Comparison of ENCODE assay signal across 8 mouse cellular contexts in genomic region chr5:142628726-142629662, GRCm38 (mm10). TPM values are rescaled to one million over a fixed set of nuclear protein-coding genes. Genes with fewer than 3 reads are reported as not detected.
A peak's percentile ranks its signal among the peaks of the same experiment; 100 is the strongest.
DNase-seq lines count a peak whose midpoint lies in the region; ATAC-seq and TF ChIP-seq lines count a peak whose summit lies in the region.

No protein-coding gene starts in this region.

- peak; percentile 98 for DNase-seq in brain, embryonic 14.5 days (ENCODE audit: low read depth)
- peak; percentile 98 for DNase-seq in kidney, postnatal 10 days
- peak; percentile 97 to 98 for DNase-seq in natural killer cell, adult 2 months (ENCODE audit: low spot score in 2 of 2)

- TF ChIP-seq CTCF in C2C12 (IDR thresholded peaks at IDR 0.05; ENCODE audit: control insufficient read depth, insufficient read depth, insufficient read length), result no peak
- TF ChIP-seq CTCF in brain, embryonic 14.5 days (IDR thresholded peaks at IDR 0.05; ENCODE audit: borderline replicate concordance, extremely low read depth, insufficient read depth, insufficient read length), result no peak

- H3K79me3 ChIP-seq in C2C12 (ENCODE audit: low read depth), result peaks cover 26% of the 10 kb centered on the region

- ATAC-seq in heart, embryonic 13.5 days (ENCODE audit: extremely low read depth, insufficient number of reproducible peaks, low FRiP score, low TSS enrichment), result peak; percentile 97
- peak; percentile 98 for ATAC-seq in liver, embryonic 12.5 days
- peak; percentile 97 for ATAC-seq in stomach, embryonic 15.5 days (ENCODE audit: insufficient read depth, low FRiP score, low read depth)

- peaks cover 42% of the 10 kb centered on the region for H3K79me2 ChIP-seq in C2C12 (ENCODE audit: control insufficient read depth, insufficient read depth)

- peak; percentile 60; the same call in 1 of the 2 replicates for TF ChIP-seq POLR2A in brain, embryonic 14.5 days (IDR thresholded peaks at IDR 0.05; ENCODE audit: borderline replicate concordance, extremely low read depth, insufficient read depth, insufficient read length, poor library complexity, severe bottlenecking)

- peak overlapping the region; percentile 86 for H3K4me3 ChIP-seq in C2C12 (ENCODE audit: insufficient read depth, poor library complexity, severe bottlenecking)
- peak overlapping the region; percentile 100 for H3K4me3 ChIP-seq in erythroblast, embryonic 14.5 days (replicated peaks)
- peak overlapping the region; percentile 92 for H3K4me3 ChIP-seq in heart, embryonic 13.5 days
- peak overlapping the region; percentile 100 for H3K4me3 ChIP-seq in liver, embryonic 12.5 days
- H3K4me3 ChIP-seq in stomach, embryonic 15.5 days (replicated peaks), result peak overlapping the region; percentile 84

- H3K4me2 ChIP-seq in heart, embryonic 13.5 days, result peak overlapping the region; percentile 92
- H3K4me2 ChIP-seq in liver, embryonic 12.5 days, result peak overlapping the region; percentile 91
- H3K4me2 ChIP-seq in stomach, embryonic 15.5 days, result peak overlapping the region; percentile 84

- under 1% methylated on average over 69 of the region's 69 CpGs for WGBS in heart, embryonic 13.5 days
- WGBS in liver, embryonic 12.5 days (ENCODE audit: insufficient replicate concordance), result under 1% methylated on average over 69 of the region's 69 CpGs
- under 1% methylated on average over 69 of the region's 69 CpGs for WGBS in stomach, embryonic 15.5 days

- H3ac ChIP-seq in C2C12 (ENCODE audit: control insufficient read depth, insufficient read length, low read depth), result peak overlapping the region; percentile 81

- H3K36me3 ChIP-seq in C2C12 (ENCODE audit: control insufficient read depth, insufficient read depth), result peaks cover 8% of the 10 kb centered on the region
- H3K36me3 ChIP-seq in erythroblast, embryonic 14.5 days (ENCODE audit: control insufficient read depth), result peaks cover 38% of the 10 kb centered on the region
- H3K36me3 ChIP-seq in heart, embryonic 13.5 days, result peaks cover 13% of the 10 kb centered on the region
- peaks cover 33% of the 10 kb centered on the region for H3K36me3 ChIP-seq in liver, embryonic 12.5 days
- peaks cover under 1% of the 10 kb centered on the region; the same call in 1 of the 2 replicates for H3K36me3 ChIP-seq in stomach, embryonic 15.5 days

- no peaks in the 10 kb centered on the region for H3K9me3 ChIP-seq in erythroblast, embryonic 14.5 days (ENCODE audit: control insufficient read depth, low read length)
- no peaks in the 10 kb centered on the region for H3K9me3 ChIP-seq in heart, embryonic 13.5 days
- no peaks in the 10 kb centered on the region for H3K9me3 ChIP-seq in liver, embryonic 12.5 days (replicated peaks)
- no peaks in the 10 kb centered on the region for H3K9me3 ChIP-seq in stomach, embryonic 15.5 days

- peak overlapping the region; percentile 94 for H3K27ac ChIP-seq in heart, embryonic 13.5 days (replicated peaks)
- H3K27ac ChIP-seq in liver, embryonic 12.5 days, result peak overlapping the region; percentile 95
- peak overlapping the region; percentile 84 for H3K27ac ChIP-seq in stomach, embryonic 15.5 days

- peak overlapping the region; percentile 96 for H3K9ac ChIP-seq in heart, embryonic 13.5 days
- peak overlapping the region; percentile 98 for H3K9ac ChIP-seq in liver, embryonic 12.5 days
- peak overlapping the region; percentile 86 for H3K9ac ChIP-seq in stomach, embryonic 15.5 days

- H3K27me3 ChIP-seq in C2C12 (ENCODE audit: control insufficient read depth, insufficient read depth, insufficient read length), result no peaks in the 10 kb centered on the region
- peaks cover 24% of the 10 kb centered on the region for H3K27me3 ChIP-seq in erythroblast, embryonic 14.5 days (ENCODE audit: control insufficient read depth)
- peaks cover 16% of the 10 kb centered on the region for H3K27me3 ChIP-seq in heart, embryonic 13.5 days (replicated peaks)
- H3K27me3 ChIP-seq in liver, embryonic 12.5 days (replicated peaks), result peaks cover 15% of the 10 kb centered on the region
- H3K27me3 ChIP-seq in stomach, embryonic 15.5 days (replicated peaks), result no peaks in the 10 kb centered on the region

- peaks cover 44% of the 10 kb centered on the region for H3K4me1 ChIP-seq in erythroblast, embryonic 14.5 days (ENCODE audit: control insufficient read depth)
- H3K4me1 ChIP-seq in heart, embryonic 13.5 days, result peaks cover 22% of the 10 kb centered on the region
- H3K4me1 ChIP-seq in liver, embryonic 12.5 days, result peaks cover 30% of the 10 kb centered on the region
- H3K4me1 ChIP-seq in stomach, embryonic 15.5 days, result peaks cover 11% of the 10 kb centered on the region

TF ChIP-seq in C2C12, 6 proteins besides CTCF, POLR2A, EP300 and RAD21:
- TF ChIP-seq USF1 (IDR thresholded peaks at IDR 0.05; ENCODE audit: low read depth) (no peak), MYOG (IDR thresholded peaks at IDR 0.05; ENCODE audit: control insufficient read depth, extremely low read depth, insufficient read length) (no peak), MYOD1 (IDR thresholded peaks at IDR 0.05; ENCODE audit: control insufficient read depth, insufficient read length, low read depth) (no peak), MAX (IDR thresholded peaks at IDR 0.05) (peak; percentile 52)
TF ChIP-seq in C2C12: peak in this region for 1.

RNA-seq across cellular contexts. Expression of gene Wipi2, which starts 1.5 kb away (rescaled TPM):
- 36.0 TPM for polyA plus RNA-seq in C2C12 (2012; fragmentation: generic; extraction: Trizol)
- polyA plus RNA-seq in brain, embryonic 14.5 days (2012; rRNA removed), result 51.5 and 51.7 TPM in 2 replicates
- 2.7 and 3.2 TPM in 2 replicates for polyA plus RNA-seq in erythroblast, embryonic 14.5 days (2012)
- polyA plus RNA-seq in heart, embryonic 13.5 days (2015; fragmentation: Nextera tagmentation; extraction: Ambion mirVana), result 25.8 and 27.9 TPM in 2 replicates
- polyA plus RNA-seq in liver, embryonic 12.5 days (2016; fragmentation: Nextera tagmentation; extraction: Ambion mirVana), result 46.7 and 50.1 TPM in 2 replicates
- polyA plus RNA-seq in stomach, embryonic 15.5 days (2015; fragmentation: Nextera tagmentation; extraction: Ambion mirVana), result 38.8 and 38.9 TPM in 2 replicates

RNA-seq across cellular contexts. Expression of gene Mmd2, which starts 20.4 kb away (rescaled TPM):
- polyA plus RNA-seq in C2C12 (2012; fragmentation: generic; extraction: Trizol), result not detected
- 25.5 and 29.0 TPM in 2 replicates for polyA plus RNA-seq in brain, embryonic 14.5 days (2012; rRNA removed)
- 0.02 TPM in 1 of 2 replicates, not detected in the other for polyA plus RNA-seq in erythroblast, embryonic 14.5 days (2012)
- polyA plus RNA-seq in heart, embryonic 13.5 days (2015; fragmentation: Nextera tagmentation; extraction: Ambion mirVana), result 0.24 and 1.0 TPM in 2 replicates
- 15.3 and 17.3 TPM in 2 replicates for polyA plus RNA-seq in liver, embryonic 12.5 days (2016; fragmentation: Nextera tagmentation; extraction: Ambion mirVana)
- 3.6 and 4.2 TPM in 2 replicates for polyA plus RNA-seq in stomach, embryonic 15.5 days (2015; fragmentation: Nextera tagmentation; extraction: Ambion mirVana)

Comparison
In these comparisons a context has a peak if more than half of its experiments do, and no peak if none do; other contexts are left out.
1. Peak in every context shown above with its lines: DNase-seq, ATAC-seq, H3K4me3 ChIP-seq and H3K27ac ChIP-seq.